Mouse (Mus musculus) mesoderm, embryonic 11.5 days (tissue): ENCODE results near the gene Pgm5.
"Not testable (repeated sequence)": the region's sequence is repeated elsewhere in the genome, so short reads cannot be mapped to it uniquely, and the experiment has no call there.

ENCODE experiments used
- DNase-seq: peaks from one replicate; pipeline ENCODE4 v3.0.0-alpha.2; 2012; ENCODE audit warnings: low read depth, low spot score

Gene Pgm5

DNA sequence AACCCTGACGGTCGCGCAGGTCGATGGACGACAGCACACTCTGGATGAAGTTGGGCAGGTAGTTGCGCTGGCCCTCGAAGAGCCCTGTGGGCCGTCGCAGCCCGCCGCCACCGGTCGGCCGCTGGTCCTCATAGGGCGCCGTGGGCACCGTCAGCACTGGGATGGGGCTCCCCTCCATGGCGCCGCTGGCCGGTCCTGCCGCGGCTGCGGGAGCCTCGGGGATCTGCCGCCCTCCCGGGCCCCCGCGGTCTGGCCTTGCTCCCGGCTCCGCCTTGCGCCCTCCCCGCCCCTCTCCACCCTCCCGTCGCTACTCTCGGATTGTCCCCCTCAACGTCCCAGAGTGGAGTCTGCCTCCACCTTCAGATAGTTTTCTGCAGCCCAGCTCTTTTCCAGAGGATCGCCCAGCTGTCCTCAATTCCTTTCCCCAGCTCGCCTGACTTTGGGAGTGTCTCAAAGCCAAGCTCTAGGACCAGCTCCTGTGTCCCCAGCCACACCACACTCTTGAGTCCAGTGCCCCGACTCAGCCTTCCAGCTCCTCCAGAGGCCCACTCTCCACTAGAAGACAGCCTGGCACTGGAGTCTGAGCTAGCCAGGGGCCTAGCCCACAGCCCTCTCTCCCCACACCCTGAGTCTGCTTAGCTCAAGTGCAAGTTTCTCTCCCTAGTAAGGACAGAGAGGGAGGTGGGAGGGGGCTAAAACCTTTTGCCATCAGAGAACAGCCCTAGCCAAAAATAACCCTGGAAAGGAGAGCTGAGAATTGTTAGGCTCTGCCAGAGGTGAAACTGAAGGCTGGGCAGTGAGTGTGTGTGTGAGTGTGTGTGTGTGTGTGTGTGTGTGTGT is at the start of gene Pgm5:
TSS of gene Pgm5 (minus strand) at position 244 of the 840 bp plus-strand sequence.
- DNase-seq: no peak

- no peak for DNase-seq
Observed at GRCm38 (mm10) chr19:24908385-24909155, 46.9 kb upstream of the Pgm5 start.

GRCm38 (mm10) chr19:24907655-24908054 is 46.0 kb upstream of the Pgm5 start:
- DNase-seq: no peak

DNA sequence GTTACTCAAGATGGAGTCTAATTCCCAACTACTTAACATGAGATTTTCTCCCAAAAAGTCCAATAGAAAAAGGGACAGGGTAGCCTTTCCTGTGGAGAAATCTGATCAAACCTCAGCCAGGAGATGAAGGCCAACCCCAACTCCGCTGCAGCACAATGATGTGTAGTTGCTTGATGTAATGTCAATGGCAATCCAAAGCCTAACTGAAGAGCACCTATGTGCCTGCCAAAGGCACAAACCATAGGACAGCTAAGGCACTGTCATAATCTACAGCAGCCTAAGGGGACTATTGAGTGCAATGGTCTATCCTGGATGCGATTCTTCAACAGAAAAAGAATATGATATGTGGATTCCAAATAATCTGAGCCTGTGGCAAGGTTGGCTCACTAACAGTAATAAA is 41.2 kb upstream of the Pgm5 start:
- no peak for DNase-seq

DNA sequence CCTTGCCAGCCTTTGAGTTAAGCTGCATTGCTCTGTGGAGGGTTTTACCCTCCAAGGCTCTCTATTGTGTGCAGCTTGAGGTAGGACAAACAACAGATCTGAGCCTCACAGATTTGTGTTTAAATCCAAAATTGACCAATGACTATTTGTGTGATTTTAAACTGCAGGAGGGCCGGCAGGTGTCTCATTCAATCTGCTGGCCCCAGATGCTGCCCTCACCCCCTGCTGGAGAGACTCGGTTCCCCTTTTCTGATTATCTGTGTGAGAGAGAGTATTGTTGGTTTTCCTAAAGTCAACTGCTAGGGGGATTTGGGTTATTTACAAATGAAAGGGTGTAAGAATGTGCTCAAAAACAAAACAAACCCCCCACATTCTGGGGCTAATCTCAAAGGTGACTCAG is 40.6 kb upstream of the Pgm5 start:
- DNase-seq: no peak

DNA sequence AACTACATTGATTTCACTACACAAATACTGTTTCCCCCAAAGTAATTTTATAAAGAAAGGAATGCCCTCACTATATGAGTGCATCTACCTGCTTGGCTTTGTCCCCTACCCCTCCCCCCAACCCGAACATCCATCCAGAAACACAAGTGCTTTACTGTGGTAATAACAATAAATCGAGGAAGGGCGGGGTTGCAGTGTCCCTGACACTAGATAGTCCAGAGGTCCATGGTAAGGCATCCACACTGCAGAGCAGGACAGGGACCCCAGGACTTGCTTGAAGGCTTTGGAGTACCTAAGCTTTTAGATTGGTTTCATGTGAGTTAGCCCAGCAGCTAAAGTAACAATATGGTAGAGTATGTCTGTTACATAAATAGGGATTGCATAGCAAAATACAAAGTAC is 40.0 kb upstream of the Pgm5 start:
- DNase-seq: no peak

GRCm38 (mm10) chr19:24900581-24901220 is 39.0 kb upstream of the Pgm5 start, which contains the start of gene Foxd4:
Gene Foxd4 (minus strand): TSS chr19:24901197.
- no peak for DNase-seq

DNA sequence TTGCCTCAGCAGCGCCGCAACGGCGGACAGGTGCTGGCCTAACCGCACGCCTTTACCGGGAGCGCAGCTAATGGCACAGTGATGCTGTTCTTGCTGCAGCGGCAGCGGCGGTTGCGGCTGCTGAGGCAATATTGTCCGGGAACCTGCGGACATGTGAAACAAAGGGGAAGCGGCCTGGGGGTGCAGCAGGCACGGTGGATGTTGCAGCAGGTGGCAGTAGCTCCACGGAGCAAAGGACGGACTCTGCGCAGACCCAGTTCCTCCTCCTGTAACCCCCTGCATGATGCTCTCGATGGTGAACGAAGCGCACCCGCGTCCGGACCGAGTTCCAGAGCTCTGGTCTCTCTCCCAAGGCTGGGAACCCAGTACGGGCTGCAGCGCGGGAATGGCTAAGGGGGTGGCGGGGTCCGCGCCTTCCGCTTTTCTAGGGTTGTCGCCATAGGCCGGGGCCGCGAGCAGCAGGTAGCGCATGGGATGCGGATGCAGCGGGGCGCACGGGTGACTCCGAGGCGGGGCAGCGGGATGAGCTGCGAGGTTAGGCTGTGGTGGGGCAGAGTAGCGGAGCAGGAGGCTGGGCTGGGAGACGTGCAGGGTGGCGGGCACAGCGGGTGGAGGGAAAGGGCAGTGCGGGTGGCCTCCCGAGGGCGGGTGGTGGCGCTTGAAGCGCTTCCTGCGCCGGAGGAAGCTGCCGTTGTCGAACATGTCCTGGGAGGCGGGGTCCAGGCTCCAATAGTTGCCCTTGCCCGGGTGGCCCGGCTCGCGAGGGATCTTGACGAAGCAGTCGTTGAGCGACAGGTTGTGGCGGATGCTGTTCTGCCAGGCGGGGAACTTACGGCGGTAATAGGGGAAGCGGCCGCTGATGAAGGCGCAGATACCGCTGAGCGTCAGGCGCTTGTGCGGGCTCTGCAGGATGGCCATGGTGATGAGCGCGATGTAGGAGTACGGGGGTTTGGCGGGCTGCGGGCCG is 38.2 kb upstream of the Pgm5 start:
- DNase-seq: no peak

DNA sequence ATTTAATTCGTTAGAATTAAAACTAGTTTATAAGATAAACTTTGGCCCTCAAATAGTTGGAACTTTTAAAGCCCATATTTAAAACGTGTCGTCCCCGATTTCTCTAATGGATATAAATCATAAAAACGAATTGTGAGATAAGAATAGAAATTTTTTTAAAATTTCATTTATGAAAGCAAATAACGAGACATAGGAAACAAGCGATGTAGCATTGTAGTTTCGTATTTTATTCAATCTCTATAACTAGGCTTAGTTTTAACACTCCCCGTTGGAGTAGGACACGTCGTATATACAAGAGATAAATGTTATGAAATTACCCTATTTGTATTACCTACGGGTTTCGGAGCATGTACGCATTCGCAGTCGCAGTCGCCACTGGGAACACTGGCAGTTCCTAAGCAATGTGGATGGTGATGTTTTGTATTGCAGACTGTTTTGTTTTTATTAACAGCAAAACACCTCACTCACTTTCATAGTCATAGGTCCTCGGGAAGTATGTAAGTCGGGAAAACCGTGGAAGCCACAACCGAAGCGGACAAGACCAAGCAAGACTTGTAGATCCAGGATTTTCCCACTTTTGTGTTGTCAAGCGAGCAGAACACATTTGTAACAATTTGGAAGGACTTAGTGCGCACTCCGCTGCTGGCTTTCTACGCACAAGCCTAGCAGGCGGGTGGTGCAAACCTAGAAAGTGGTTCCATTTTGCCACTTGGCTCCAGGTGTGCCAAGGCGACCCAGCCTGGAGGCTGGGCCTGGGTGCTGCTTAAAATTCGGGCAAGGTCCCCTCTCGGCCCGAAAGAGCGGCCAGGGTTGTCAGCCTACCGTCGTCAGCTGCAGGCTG is 37.3 kb upstream of the Pgm5 start:
- DNase-seq: no peak

DNA sequence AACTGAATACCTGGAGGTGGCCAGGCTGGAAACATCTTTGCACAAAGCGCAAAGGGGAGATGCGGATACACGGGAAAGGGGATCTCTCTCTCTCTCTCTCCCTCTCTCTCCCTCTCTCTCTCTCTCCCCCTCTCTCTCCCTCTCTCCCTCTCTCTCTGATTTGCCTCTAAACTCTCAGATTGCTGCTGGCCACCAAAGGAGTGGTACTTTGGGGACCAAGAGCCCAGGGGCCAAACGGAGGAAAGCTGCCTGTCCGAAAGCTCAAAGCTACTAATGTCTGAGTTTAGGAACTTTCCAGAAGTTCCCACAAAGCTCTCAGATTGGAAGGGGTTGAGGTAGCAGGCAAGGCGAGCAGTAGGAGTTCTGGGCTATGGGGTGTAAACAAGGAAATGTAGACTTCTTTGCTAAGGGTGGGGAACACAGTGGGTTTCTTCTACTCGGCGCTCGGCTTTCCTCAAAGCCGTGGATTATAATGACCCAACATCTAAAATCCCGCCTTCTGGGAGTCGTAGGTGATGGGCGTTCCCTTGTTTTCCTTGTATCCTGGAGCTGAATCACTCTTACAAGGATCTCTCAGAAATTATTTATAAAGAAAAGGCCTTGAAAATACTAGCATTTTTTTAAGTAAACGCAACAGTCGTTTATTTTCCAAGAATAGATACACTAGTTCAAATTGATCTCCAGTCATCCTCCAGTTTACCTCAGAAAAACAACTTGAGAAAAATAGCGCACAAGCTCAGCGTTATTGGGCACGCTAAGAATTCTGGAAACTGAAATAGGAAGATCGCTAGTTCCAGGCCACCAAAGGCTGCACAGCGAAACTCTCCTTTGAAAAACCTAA is 36.5 kb upstream of the Pgm5 start:
- DNase-seq: no peak

DNA sequence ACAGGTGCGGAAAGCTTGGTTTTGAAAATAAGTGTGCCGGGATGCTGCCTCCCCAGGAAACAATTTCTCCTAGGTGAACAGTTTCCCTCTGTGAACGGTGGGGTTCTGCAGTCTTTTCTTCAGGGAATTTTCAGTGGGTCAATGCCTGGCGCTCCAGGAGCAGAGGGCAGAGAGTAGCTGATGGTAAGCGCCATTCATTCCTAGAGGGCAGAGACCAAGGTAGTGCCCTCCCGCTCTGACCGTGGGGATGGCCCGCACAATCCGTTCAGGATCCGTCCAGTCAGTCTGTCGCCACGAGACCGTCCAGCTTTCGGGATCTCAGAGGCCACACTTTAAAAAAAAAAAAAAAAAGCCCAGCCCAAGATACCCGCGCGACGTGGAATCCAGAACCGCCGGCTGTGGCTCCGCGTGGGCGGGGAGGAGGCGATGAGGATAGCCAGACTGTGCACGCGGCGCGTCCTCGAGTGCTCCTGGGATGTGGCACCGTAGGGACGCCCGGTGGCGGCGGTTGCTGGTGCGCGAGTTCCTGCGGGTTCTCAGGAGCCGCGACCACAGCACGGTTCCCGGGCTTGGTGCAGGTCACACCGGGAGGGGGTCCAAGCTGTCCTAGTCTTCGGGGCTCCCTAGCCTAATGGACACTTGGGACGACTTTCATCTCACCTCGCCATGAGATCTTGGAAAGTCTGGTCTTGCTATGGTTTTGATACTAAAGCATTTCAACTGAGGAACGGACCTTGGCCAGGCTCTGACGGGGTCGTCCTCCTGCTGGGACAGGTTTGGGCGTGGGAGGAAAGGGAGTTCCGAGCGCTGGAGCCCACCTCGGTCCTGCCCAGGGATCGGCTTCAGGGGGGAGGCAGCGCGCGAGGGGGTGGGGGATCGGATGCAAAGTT is 35.6 kb upstream of the Pgm5 start:
- DNase-seq: no peak

- no peak for DNase-seq
Observed at GRCm38 (mm10) chr19:24896536-24896935, 34.9 kb upstream of the Pgm5 start.

DNA sequence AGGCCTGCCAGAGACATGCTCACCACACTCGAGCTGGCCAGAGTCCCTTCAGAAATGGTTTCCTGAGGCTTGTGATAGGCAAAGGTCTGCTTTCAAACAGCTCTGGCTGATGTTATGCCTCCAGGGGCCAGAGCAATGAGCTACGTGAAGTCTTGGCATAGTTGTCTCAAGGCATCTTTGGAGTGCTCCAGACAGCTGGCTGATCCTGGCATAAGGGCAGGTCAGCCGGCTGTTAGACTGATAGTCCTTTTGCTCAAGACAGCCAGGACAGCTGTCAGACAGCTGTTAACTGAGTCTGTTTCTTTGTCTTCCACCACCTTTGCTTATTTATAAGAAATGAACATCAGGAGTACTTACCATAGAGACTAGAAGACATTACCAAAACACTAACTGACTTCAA is 25.2 kb upstream of the Pgm5 start:
- no peak for DNase-seq

DNA sequence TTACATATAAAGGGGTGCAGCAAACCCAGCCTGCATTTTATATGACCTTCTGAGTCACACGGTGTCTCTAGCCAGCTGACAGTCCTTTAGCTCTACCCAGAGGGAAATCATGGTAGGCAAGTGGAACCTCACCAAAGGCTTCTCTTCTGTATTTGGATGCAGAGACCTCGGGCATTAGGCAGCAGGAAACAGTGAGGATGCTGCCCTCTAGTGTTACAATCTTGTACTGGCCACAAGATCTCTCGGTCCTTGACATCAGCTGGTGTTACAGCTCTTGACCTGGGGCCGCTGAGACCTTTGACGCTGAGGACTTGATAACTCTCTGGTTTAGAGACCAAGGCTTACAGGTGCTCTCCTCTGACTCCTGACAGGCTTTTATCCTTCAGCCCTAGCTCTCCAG is 23.8 kb upstream of the Pgm5 start:
- DNase-seq: peak; percentile 80

DNA sequence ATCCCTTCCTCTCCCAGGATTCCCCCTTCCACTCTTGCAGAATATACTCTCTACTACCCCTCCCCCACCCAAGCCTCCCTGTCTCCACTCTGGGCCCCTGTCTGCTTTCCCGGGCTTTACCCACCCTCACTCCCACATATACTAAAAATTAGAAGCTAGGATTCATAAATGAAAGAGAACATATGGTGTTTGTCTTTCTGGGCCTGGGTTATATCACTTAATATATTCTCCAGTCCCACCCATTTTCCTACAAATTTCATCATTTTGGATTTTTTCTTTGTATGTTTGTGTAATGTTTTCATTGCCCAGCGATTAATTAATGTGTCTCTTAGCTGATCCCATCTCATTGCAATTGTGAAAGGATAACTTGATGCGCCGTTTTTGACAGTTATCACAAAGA is 19.6 kb upstream of the Pgm5 start:
- DNase-seq: no peak

- not testable (repeated sequence) for DNase-seq
Observed at GRCm38 (mm10) chr19:24875129-24875870, 13.6 kb upstream of the Pgm5 start, which contains the start of gene Gm10053. Gene Gm10053 (plus strand): TSS chr19:24875686.

- DNase-seq: no peak
Observed at GRCm38 (mm10) chr19:24873873-24874272, 12.2 kb upstream of the Pgm5 start.
